Mouse (Mus musculus) spleen, postnatal 4 days (tissue): Measurements from ENCODE around the gene Myo6.
A peak's percentile ranks its signal among the peaks of the same experiment; 100 is the strongest.

ENCODE experiments used
- DNase-seq, 2 experiments: peaks; one replicate each; pipeline ENCODE4 v3.0.0; 2022; ENCODE audit warnings: low spot score in 2 of 2

Myo6 gene

DNA sequence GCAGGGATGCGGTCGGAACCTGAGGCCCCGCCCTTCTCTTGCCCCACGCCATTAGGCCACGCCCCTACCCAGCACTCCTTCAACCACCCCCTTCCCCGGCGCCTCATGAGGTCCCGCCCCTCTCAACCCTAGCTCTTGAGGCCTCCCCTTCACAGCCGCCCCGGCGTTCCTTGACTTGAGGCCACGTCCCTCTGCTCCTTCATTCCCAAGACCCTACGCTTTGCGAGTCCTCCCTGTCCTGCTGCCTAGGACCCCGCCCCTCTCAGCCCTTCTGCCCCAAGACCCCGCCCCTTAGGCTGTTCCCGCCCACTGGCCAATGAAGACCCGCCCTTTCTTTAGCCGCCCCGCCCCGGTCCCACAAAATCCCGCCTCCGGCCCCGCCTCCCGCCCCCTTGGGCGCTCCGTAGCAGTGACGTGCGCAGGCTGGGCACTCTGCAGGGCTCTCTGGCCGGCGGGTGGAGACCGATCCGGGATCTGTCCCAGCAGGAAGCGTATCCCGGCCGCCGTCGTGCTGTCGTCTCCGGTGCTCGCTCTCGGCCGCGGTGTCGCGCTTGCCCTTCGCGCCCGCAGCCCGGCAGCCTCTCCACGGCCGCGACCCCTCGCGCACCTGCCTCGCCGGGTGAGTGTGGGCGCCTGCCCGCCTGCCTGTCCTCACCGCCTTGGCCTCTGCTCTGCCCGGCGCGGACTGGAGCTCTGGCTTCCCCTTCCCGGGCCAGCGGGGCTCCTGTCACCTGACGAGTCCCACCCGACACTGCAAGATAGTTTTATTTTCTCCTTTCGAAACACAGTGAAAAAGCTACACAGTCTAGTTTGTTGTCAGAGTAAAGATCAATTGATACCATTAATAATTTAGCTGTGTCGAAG is at the start of gene Myo6:
TSS of gene Myo6 (plus strand) at position 421 of the 864 bp plus-strand sequence.
- peak; percentile 87 to 94 for DNase-seq

DNA sequence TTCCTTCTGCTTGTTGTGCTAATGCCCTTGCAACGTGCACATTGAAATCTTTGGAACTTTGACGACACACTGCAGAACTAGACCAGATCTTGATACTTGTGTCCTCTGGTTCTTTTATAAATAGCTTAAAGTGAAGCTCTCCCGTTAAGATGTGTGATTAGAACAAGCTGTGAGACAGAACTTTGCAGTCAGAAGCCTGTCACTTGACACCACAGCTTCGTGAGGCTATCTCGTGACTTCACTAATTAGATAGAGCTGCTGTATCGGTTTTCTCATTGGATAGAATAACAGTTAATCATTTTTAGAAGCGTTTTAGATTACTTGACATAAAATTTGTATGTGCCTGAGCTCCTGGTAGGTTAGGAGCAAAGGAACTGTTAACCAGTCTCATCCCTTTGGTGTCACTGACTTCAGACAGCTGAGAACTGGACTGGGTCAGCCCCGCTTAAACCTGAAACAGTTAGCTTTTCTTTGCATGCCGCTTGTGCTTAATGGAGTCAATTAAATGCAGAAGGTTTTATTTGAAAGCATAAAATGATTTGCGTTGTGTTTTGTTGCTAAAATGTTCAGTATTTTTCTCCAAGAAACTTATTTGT is 18.7 kb upstream of the Myo6 start:
- DNase-seq, result no peak

DNA sequence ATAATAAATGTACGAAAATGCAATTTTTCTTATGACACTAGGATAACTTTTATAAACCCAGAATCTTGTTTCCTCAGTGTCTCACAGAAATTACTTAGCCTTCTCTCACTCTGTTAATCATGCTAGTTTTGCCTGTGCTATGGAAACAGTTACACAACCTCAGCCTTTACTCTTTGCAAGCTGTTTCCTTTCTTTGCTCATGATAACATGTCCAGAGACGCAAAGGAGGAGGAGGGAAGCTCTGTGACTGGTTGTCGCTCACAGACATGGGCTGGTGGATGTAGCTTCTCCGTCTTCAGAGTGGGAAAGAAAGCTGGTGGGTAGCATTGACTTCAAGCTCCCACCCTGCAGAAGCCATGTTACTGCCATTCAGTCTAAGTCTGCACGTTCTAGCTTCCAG is 15.2 kb upstream of the Myo6 start:
- no peak for DNase-seq

DNA sequence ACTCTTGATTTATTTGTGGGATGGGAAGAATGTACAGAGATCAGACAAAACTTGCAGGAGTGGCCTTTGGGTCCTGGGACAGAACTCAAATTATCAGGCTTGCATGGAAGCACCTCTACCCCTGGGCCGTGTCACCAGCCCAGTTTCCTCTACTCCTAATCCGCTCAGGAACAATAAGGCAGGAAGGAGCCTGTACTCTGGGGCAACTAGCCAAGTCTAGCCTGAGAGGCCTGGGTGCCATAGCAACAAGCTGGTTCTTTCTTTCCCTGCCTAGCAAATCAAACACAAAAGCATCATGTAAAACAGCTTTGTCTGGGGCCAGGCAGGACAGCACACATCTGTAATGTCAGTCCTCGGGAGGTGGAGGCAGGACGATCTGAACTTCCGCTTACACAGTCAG is 9.6 kb upstream of the Myo6 start:
- DNase-seq, result no peak

DNA sequence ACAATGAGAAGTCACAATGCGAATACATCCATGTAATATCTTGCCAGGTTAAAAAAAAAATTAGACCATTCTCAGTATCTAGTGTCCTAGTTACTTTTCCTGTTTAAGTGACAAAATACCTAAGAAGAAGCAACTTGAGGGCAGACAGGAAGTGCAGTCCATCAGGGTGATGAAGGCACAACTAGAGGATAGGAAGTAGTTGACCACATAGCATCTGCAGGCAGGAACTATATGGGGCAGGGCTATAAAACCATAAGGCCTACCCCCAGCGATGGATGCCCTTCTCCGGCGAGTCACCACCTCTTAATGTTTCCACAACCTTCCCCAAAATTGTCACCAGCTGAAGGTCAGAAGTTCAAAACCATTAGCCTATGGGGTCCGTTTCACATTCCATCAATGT is 8.1 kb upstream of the Myo6 start:
- no peak for DNase-seq

DNA sequence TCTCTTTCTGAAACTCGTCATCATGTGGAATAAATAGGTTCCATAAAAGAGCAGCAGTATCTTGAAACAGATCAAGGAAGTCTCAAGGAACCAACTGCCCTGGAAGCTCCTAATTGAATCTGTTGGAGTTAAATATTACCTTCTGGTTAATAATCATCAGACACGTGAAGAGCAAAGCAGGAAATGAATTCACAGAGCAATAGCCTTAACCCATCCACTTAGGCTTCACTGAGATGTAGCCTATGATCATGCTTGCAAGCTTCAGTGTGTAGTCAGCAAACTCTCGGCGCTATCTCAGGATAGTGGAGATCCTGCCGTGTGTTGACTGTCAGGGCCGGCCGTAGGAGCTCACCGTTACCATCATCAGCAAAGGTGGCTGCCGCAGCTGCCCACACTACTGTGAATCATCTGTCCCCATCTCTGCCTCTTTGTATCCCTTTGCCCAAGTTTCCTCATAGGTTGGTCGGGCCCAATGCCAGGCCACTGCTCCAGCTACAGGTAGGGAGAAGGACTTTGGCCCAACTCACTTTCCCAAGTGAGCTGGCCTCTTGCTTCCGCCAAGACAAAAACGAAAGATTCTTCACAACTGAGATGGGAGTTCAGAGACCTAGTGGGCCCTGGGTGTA is 6.9 kb upstream of the Myo6 start:
- no peak for DNase-seq

DNA sequence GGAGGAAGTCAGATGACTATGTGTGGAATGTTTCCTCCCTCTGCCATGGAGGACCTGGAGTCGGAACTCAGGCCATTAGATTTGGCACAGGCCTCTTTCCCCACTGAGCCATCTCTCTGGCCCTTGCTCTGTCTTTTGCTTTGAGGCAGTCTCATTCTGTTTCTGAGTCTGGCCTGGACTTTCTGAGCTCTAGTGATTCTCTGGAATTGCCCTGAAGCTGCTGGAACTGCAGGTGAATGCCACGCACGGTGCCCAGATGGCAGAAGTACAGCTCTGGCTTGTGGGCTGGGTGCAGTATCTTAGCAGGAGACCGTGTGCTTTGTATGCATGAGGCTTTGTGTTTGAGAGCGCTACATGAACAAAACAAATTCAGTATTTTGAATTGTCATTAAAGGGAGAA is 5.9 kb upstream of the Myo6 start:
- no peak for DNase-seq

DNA sequence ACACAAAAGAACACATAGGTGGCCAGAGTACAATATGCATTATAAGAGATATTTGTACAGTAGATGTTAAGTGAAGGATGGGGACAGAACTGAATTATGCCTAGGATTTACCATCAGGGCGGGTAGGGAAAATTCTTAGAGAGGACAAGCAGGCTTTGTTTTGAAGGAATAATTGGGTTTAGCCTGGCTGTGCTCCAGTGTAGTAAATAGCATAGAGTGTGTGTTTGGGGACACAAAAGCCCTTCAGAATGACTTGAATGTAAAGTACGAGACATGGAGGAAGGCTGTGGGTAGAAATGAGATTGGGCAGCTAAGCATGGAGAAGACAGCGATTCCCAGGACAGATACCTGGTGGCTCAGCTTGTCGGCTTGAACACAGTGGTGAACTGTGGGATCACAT is 3.4 kb upstream of the Myo6 start:
- DNase-seq, result no peak

DNA sequence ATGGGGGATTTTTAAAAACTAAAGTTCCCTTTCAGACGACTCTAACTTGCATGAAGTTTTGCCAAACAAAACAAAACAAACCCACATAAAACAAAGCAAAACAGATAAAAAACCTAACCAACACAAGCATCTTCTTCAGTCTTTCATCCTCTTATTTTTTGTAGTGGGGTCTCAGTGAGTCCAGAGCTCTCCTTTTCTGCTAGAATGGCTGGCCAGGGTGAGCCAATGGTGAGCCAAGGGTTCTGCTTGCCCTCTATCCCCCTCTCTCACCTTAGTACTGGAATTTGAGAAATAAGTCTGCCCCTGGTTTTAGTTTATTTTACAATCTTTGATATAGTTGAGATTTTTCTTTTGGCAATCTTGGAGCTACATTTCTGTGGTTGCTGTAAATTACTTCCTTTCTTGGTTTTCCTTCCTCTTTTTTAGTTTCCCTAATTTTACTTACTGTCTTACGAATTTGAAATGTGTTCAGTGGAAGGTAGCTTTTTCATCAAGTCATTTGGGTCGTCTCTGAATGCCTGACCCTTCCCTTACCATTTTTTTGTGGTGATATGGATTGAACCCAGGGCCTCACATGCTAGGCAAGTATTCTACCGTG is 1.6 kb upstream of the Myo6 start:
- no peak for DNase-seq

DNA sequence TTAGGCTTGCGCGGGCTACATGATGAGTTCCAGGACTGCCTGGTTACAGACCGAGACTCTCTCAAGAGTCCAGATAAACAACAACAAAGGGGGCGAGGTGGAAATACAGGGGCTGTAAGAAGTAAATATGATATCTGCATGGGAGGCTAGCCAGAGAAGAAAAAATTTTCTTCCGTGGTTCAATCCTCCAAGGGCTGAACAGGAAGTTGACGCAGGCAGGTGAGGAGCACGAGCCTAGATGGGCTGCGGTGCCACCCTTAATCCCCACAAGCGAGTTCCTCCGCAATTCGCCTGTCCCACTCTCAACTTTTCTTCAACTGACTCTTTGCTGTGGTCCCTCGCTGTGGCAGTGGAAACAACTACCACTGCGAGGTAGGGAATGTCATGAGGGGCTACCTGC is 640 bp upstream of the Myo6 start:
- DNase-seq, result no peak

DNA sequence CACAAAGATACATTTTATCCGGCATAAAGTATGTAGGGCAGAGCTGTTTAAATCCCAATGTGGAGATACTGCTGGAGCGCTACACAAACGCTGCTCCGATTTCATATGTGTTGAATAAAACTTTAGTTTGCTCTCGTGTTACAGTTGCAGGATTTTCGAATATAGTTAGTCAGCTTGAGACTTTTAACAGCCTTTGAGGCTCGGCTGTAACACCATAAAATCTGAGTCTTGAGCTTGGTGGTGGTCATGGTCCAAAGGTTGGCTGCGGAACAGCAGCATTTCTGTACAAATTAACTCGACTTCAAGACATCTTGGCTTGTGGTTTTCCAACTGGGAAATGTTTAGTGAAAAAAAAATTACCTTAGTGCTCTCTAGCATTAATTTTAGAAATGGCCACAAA is 859 bp downstream of the Myo6 start:
- no peak for DNase-seq

DNA sequence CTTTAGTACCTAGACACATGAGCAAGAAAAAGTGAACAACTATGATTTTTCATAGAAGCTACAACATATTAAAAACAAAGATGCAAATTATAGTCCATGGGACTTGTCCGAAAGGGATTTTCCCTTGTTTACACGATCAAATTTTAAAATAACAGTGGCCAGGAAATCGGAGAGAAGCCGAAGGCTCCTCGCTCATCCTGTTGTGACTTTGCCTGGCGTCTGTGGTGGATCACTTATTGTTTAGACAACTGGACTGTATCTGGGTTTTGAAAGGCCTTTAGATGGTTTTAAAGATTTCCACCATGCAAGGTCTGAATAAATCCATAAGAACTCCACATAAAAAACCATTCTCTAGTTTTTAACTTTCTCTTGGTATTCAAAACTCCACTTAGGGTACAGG is 1.6 kb downstream of the Myo6 start:
- no peak for DNase-seq

DNA sequence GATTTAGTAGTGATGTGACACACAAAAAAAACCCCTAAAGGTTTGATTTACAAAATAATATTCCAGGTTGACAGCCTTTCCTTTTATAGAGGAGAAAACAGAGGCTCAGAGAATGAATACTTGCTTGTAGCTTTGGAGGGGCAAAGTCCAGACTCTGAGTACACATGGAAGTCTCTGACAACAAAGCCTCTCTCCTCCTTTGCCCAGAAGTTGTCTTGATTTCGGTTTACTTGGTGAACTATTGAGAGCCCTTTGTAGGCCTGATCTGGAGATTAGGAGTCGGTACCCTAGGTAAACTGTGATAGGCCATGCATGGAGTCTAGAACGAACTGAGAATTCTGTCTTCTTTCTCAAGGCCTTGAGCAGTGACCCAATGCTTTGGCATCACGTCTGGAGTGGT is 2.3 kb downstream of the Myo6 start:
- DNase-seq, result no peak

DNA sequence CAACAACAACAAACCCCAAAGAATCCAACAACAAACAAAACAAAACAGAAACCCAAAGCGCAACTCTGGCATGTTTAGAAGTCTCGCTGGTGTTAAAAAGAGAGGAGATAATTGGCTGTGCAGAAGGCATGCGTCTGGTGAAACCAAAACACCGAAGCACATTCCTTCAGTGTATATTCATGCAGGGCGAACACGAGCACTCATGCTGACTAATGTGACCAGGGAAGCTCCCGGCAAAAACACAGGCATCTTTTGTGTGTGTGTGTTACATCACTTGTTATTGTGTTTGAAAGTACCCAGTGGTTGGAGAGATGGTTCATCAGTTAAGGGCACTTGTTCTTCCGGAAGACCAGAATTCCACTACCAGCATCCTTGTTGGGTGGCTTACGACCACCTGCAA is 4.7 kb downstream of the Myo6 start:
- no peak for DNase-seq

DNA sequence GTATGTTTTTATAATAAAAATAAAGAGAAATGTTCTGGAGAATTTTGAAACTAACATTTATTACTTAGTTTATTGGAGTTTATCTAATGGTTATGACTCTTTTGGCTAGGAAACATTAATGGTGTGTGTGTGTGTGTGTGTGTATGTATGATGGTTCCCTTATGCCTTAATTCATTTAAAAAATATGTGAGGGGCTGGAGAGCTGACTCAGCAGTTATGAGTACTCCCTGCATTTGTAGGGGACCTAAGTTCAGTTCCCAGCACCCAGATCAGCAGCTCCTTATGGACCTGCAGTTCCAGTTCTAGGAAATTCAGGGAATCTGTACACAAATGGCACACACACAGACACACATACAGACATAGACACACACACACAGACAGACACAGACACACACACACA is 6.4 kb downstream of the Myo6 start:
- DNase-seq, result no peak

DNA sequence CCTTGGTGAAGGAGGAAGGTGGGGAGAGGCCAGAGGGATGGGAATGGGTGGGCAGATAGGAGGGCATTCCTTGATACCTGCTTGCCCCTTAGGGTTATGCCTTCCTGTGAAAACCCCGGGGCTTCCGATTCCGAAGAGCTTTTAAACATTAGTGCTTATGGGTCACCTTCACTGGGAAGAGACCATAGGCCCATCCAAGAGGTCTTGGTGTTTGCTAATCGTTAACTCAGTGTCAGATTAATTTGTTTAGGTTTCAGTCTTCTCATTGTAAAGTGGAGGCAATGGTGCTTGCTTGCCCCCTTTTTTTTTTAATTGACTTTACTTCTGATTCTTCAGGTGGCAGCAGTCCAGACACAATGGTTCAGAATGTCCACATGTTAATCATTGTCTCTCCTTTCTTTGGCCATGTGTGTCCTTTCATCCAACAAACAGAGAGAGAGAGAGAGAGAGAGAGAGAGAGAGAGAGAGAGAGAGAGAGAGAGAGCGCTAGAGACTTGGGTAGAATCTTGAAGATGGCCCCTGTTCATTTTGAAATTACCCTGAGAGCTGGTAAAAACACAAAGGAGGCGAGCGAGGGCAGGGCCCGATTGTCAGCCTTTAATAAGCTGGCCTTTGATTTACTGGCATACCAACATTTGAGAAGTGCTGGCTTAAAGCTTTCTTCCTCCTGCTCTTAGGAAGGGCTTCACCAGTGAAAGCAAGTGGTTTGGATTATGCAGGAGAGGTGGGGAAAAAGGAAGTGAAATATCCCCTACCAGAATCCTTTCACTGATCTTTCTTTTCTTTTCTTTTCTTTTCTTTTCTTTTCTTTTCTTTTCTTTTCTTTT is 7.8 kb downstream of the Myo6 start:
- DNase-seq, result no peak

DNA sequence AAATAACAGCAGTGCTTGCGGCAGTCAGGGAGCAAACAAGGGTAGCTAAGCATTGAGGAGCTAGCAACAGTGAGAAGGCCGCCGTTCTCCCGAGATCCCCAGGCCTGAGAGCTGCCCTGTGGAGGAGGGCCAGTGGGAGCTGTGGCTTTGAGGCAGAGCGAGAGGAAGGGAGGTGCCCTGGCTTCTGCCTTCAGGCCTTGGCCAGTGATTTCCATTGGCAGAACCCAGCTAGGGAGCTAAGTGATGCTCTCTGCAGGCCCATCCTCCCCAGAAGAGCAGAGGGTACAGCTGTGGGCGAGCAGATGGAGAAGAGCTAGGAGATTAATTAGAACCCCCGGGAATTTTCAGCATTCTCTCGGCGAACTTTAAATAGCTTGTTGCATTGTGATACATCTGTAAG is 8.8 kb downstream of the Myo6 start:
- DNase-seq, result no peak

DNA sequence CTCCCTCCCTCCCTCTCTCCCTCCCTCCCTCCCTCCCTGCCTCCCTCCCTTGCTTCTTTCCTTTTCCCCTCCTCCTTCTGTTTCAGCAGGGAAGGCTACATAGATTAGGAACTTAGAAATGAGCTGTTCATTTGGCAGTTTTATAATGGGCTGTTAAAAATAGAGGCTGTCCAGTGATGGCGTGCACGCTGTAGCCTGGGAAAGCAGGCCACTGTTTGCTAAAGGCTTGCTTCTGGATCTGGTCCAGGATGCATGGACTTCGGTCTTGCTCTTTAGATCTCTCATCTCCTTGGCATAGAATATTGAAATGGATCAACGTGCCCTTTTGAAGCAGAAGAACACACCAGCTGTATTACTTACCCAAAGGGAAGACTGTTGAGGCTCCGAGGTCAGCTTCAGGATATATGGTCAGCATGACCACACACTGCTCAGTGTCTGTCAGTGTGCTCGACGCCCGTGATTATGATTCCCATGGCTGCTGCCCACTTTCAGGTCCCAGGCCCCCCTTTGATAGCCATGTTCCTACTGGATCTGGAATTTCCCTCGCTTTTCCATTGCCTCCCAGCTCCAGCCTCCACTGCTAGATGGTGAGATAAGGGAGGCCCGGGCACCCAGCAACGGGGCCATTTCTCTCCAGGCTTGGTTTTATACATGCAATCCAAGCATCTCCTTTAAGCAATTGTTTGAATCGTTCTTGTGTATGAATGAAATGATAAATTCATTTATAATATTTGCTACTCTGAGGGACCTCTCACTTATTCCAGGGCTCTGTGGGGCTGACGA is 12.1 kb downstream of the Myo6 start:
- no peak for DNase-seq

DNA sequence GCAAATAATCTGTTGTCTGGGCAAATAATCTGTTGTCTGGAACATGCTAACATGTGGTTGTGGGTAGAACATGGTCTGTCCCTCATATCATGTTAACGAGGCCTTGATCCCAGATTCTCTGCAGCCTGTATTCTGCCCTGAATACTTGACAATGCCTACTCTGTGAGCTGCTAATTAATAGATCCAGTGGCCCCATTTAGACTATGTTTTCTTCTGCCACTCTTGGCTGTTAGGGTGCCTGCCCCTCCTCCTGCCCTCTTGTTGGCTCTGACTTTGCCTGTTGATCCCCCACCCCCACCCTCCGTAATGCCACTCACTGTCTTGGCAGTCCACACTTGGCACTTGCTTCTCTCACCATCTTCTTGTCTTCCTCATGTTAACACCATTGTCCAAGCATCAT is 13.8 kb downstream of the Myo6 start:
- DNase-seq, result no peak

DNA sequence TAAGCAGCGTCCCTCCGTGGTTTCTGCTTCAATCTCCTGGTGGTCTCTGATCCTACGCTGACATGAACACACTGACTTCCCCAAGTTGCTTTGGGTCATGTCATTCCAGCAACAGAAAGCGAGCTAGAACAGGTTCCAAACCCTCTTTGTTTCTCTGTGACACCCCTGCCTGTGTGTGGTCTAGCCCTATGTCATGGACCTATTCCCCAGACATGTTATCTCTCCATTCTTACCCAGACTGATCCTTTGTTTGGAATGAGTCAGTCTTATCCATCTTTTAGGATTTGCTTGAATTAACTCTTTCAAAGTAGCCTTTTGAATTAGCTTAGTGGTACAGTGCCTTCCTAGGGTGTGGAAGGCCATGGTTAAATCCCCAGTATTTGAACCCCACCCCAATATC is 14.9 kb downstream of the Myo6 start:
- no peak for DNase-seq

DNA sequence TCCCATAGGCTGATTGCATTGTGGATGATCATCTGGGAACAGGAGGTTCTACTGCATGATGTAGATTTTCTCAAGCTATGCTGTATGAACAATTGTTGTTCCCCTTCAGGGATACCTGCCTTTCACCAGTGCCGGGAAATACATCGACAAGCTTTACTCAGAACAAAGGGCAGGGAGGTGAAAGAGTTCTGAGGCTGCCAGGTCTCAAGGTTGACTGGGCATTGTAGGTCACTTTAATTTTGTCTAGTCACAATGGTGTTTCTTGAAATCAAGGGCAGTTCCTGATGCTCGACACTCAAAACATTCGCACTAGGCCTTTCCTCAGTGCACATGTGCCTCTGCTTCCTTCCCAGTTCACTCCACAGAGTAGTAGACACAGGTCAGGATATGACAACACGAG is 15.9 kb downstream of the Myo6 start:
- DNase-seq, result no peak
